Mouse (Mus musculus) liver (tissue): Measurements from ENCODE around the gene Gk.

Experiments used
- DNase-seq: peaks from one replicate; pipeline ENCODE4 v3.0.0-alpha.2; 2020; ENCODE audit warnings: mixed read lengths

Gk gene

GRCm38 (mm10) chrX:85776544-85777087 is at the start of gene Gk:
Gene Gk (minus strand): TSS chrX:85776819.
- DNase-seq = peak; percentile 96

DNA sequence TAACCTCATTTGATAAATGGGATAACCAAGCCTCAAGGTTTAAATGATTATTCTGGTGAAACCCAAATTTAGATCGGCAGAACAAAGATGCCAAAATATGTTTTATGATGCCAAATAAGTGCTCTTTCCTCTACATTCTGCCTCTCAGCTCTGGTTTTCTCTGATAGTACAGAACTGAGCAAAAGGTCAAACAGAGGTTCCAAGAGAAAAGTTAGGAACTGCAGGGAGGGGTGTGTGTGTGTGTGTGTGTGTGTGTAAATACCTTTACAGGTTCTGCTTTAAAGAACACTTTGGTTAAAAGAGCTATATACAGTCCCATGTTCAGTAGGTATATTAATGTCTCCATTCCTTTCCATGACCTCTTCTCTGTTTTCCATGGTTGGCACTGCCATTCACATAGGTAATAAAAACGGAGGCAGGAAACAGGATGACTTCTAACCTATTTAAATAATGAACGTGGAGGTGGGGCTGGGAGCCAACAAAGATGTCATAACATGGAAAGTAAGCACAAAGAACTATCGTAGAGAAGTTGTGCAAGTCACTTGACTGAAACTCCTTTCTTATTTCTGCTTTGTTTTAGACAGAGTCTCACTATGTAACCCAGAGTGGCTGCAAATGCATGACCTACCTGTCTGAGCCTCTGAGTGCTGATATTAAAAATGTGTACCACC is 28.2 kb upstream of the Gk start:
- no peak for DNase-seq

- DNase-seq = no peak
Observed at GRCm38 (mm10) chrX:85803006-85803405, 26.4 kb upstream of the Gk start.

DNA sequence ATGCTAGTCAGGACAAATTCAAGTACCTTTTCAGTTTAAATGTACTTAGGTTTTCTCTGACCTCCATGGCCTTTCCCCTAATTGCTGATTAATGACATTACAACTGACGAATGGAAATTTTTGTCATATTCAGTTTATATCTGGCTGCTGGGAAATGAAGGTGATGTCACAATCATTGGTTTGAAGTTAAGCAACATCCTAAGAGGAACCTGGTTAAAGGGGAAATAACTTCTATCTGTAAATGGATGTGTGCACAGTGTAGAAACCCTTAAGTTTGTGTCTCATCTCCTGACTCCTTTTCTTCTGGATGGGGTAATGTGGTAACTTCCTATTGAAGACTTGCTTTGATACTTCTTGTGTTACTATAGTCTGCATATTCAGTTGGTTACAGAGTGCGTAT is 20.8 kb upstream of the Gk start:
- no peak for DNase-seq

DNA sequence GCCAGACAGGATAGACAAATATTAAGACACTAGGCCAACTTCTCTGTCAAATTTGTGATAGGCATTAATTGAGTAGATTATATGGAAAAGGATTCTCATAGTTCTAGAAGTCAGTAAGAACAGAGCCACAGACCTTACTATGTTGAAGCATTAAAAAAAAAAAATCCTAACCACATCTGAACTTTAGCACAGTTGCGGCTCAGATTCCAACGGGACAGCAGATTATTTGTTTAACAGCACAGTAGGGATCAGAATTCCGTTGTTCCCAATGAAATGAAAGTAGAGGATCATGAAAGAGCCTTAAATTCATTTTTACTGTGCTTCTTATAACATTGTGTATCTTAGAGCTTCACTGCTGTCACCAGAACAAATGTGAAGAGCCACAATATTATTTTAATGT is 1.7 kb upstream of the Gk start:
- DNase-seq = no peak

GRCm38 (mm10) chrX:85777141-85777540 is 522 bp upstream of the Gk start:
- peak; percentile 44 for DNase-seq

DNA sequence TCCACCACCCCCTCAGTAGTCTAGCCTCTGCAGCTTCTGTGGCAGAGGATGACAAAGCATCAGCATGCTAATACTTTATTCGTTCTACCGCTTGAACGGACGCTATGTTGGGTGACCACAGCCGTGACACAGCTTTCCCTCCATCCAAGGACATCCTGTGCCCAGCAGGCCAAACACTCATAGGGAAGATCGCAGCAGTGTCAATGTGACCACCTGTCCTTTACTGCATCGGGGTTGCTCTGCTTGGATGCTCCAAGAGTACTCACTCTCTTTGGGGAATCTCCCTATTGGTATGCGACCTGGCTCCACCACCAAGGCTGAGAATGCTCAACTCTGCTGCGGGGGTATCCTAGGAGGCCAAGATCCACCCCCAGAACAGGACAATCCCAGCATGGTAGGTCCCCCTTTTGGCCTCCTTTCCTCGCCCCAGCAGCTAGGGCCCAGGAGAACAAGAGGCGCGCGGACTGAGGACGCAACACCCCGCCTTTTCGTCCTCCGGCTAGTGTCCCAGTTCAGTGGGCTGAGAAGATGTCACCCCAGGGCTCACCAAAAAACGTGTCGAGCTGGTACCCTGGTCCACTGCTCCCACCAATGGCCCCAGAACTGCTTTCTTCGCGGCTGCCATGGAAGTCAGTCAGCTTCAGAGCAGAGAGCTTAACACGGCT is 608 bp downstream of the Gk start:
- DNase-seq = no peak

- DNase-seq = no peak
Observed at GRCm38 (mm10) chrX:85771303-85771702, 5.3 kb downstream of the Gk start.

GRCm38 (mm10) chrX:85770747-85771146 is 5.9 kb downstream of the Gk start:
- DNase-seq = no peak

DNA sequence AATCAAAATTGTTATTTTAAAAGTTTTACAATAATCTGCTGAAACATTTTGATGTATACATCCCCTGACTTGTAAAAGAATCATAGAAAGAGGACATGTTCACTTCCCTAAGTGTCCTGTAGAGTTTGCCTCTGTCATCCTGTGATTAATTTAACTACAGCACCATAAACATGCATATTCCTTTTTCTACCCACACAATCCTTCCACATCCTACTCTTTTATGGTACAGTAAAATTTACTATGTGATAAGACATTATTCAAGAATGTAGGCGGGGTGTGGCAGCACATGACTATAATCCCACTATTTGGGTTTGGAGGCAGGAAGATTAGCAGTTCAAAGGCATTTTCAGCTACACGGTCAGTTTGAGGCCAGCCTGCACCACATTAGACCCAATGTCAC is 8.0 kb downstream of the Gk start:
- DNase-seq = no peak

GRCm38 (mm10) chrX:85756005-85756404 is 20.6 kb downstream of the Gk start:
- no peak for DNase-seq

DNA sequence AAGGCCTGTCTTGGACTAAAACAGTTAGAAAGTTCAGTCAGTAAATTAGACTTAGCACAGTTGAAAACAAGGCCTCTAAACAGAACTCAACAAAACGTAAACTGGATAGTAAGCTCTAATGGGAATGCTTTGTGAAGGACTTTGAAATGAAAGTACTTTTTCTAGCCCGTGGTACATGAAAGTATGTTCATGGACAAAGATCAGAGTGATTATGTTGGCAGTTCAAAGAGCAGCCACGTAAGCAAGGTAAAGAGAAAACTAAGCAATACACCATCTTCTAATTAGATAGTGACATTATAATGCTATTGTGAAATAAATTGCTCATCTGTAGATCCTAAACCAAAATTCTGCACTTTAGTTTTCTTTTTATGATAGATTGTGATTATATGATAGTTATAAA is 32.8 kb downstream of the Gk start:
- no peak for DNase-seq

DNA sequence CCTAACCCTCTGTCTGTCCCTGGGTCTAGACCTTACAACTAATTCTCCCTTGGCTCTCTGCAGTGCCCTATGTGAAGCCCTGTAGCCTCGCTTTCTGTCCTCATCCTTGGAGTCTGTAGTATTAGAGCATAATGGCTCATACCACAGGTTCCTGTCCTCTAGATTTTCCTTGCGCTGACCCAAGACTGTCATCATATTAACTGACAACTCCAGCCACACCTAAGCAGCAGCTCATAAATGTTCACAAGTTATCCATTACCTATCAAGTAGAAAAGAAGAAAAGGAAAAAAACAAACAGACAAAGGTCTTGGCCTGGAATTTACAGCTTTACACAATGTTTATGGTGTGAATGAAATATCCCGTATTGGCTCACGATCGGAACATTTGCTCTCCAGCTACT is 43.4 kb downstream of the Gk start:
- DNase-seq = no peak

GRCm38 (mm10) chrX:85731133-85731938 is 45.3 kb downstream of the Gk start:
- no peak for DNase-seq

GRCm38 (mm10) chrX:85721226-85721625 is 55.4 kb downstream of the Gk start:
- peak; percentile 39 for DNase-seq

GRCm38 (mm10) chrX:85710399-85710798 is 66.2 kb downstream of the Gk start:
- no peak for DNase-seq

GRCm38 (mm10) chrX:85705715-85706114 is 70.9 kb downstream of the Gk start:
- DNase-seq = no peak

- no peak for DNase-seq
Observed at GRCm38 (mm10) chrX:85683723-85684122, 92.9 kb downstream of the Gk start.

GRCm38 (mm10) chrX:85682125-85682524 is 94.5 kb downstream of the Gk start:
- DNase-seq = no peak

DNA sequence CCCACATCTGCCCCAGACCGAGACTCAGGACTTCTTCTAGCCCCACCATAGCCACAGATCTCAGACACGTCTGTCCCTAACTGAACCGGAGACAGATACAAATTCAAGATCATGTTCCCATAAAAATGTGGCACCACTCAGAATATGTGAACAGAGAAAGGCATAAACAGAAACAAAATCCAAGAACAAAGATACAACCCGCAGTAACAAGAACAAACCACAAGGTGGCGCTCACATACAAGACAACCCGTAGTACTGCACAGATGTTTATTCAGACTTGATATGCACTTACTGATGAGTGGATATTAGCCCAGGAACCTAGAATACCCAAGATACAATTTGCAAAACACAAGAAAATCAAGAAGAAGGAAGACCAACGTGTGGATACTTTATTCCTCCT is 99.8 kb downstream of the Gk start:
- DNase-seq = peak; percentile 11
